ENCODE assay signal across 8 mouse cellular contexts in genomic region chr1:129208406-129208805, GRCm38 (mm10).
DNase-seq lines count a peak whose midpoint lies in the region; TF ChIP-seq lines count a peak whose summit lies in the region.

No protein-coding gene starts in this region.

- intact Hi-C loops in left cerebral cortex, postnatal 4 days (cut with DNase I): no loop called here

- DNase-seq in cerebellum, postnatal 14 days: peak; percentile 2 to 5
- no peak for DNase-seq in cerebellum, postnatal 36 days
- peak; percentile 6 to 33 for DNase-seq in frontal cortex, postnatal 36 days (ENCODE audit: low spot score in 2 of 2)
- DNase-seq in left cerebral cortex, postnatal 4 days: peak; percentile 36
- peak; percentile 38 to 63 for DNase-seq in right cerebral cortex, postnatal 10 days (ENCODE audit: low spot score in 2 of 2)
- no peak for DNase-seq in kidney, adult 2 months
- no peak for DNase-seq in spleen, postnatal 14 days (ENCODE audit: low spot score in 2 of 2)
- no peak for DNase-seq in ovary, adult 18-20 months (ENCODE audit: low spot score)

- no peaks in the 10 kb centered on the region for H3K4me1 ChIP-seq in kidney, adult 2 months (ENCODE audit: control insufficient read depth, insufficient read depth, low read length)

- no peak for TF ChIP-seq POLR2A in kidney, adult 2 months (IDR thresholded peaks at IDR 0.05; ENCODE audit: low read depth, low read length)

- WGBS in kidney, adult 2 months: 64% methylated on average over 2 of the region's 2 CpGs

- no peaks in the 10 kb centered on the region for H3K36me3 ChIP-seq in kidney, adult 2 months (ENCODE audit: control insufficient read depth, insufficient read depth, low read length)

- H3K4me3 ChIP-seq in kidney, adult 2 months (ENCODE audit: insufficient read depth, low read depth, low read length): no peak overlapping the region

- H3K27me3 ChIP-seq in kidney, adult 2 months (replicated peaks; ENCODE audit: control insufficient read depth, insufficient read depth, low read length): no peaks in the 10 kb centered on the region

- no peak overlapping the region for H3K27ac ChIP-seq in kidney, adult 2 months (ENCODE audit: insufficient read depth, low read depth, low read length)

- no peak for TF ChIP-seq CTCF in kidney, adult 2 months (conservative IDR thresholded peaks at IDR 0.05; ENCODE audit: insufficient read depth, insufficient read length, low read depth, low read length)

Comparison
In these comparisons a context has a peak if more than half of its experiments do, and no peak if none do; other contexts are left out.
1. DNase-seq: peak in cerebellum, postnatal 14 days (2 of 2), frontal cortex, postnatal 36 days (2 of 2), left cerebral cortex, postnatal 4 days (single experiment) and right cerebral cortex, postnatal 10 days (2 of 2); none in cerebellum, postnatal 36 days (0 of 2), kidney, adult 2 months (single experiment), spleen, postnatal 14 days (0 of 2) and ovary, adult 18-20 months (single experiment).